Mouse (Mus musculus) lung, embryonic 16.5 days (tissue): ENCODE measurements around the gene Rwdd1. TPM values are rescaled to one million over a fixed set of nuclear protein-coding genes. Genes with fewer than 3 reads are reported as not detected.
"Not testable (repeated sequence)": the region's sequence is repeated elsewhere in the genome, so short reads cannot be mapped to it uniquely, and the experiment has no call there.

Experiments used
- ATAC-seq: fragments of 200-750 bp; cut with Nextera tagmentation; 2 replicates; pipeline ENCODE4 v1.8.0; 2017; ENCODE audit warnings: low read depth, mild to moderate bottlenecking, moderate library complexity
- H3K27ac ChIP-seq: fragments of 300-500 bp; sonication (generic); 2 replicates; pipeline ENCODE4 v1.5.1; 2014; ENCODE audit warnings: mild to moderate bottlenecking, control low read depth, low read length
- H3K27me3 ChIP-seq: fragments of 300-500 bp; sonication (generic); 2 replicates; pipeline ENCODE4 v1.6.1; 2014; ENCODE audit warnings: low read depth, low read length, mixed read lengths; ENCODE audit not compliant: control insufficient read depth, insufficient read depth
- H3K36me3 ChIP-seq: fragments of 300-500 bp; sonication (generic); 2 replicates; pipeline ENCODE4 v1.6.1; 2014; ENCODE audit warnings: low read length; ENCODE audit not compliant: control insufficient read depth, insufficient read depth
- H3K4me1 ChIP-seq: fragments of 300-500 bp; sonication (generic); replicated peaks from 2 replicates; pipeline ENCODE4 v1.6.1; 2014; ENCODE audit warnings: low read length, mixed read lengths; ENCODE audit not compliant: control insufficient read depth, insufficient read depth
- H3K4me2 ChIP-seq: fragments of 300-500 bp; sonication (generic); 2 replicates; pipeline ENCODE4 v1.6.1; 2014; ENCODE audit warnings: low read depth, low read length, control low read depth
- H3K4me3 ChIP-seq: fragments of 300-500 bp; sonication (generic); 2 replicates; pipeline ENCODE4 v1.5.1; 2014; ENCODE audit warnings: mild to moderate bottlenecking, low read length, control low read depth
- H3K9ac ChIP-seq: fragments of 300-500 bp; sonication (generic); 2 replicates; pipeline ENCODE4 v1.6.1; 2014; ENCODE audit warnings: low read length, control low read depth
- H3K9me3 ChIP-seq: fragments of 300-500 bp; sonication (generic); 2 replicates; pipeline ENCODE4 v1.6.1; 2016; ENCODE audit warnings: low read length; ENCODE audit not compliant: control insufficient read depth
- WGBS: fragments of 180-500 bp; shearing (Covaris S2); extraction: QIAGEN DNeasy Blood & Tissue Kit; methylation state at CpG from one replicate; pipeline ENCODE4 v1.1.7; 2014; 5-methylcytosine and 5-hydroxymethylcytosine counted together
- polyA plus RNA-seq: library from polyadenylated mRNA; unstranded; fragments of >200 nt; fragmentation: Nextera tagmentation; extraction: Ambion mirVana; gene quantifications from 2 replicates; pipeline ENCODE4 v1.2.1, GENCODE M21; 2015

Gene Rwdd1
- polyA plus RNA-seq, 1 experiment from 2014 or later: 105 TPM

DNA sequence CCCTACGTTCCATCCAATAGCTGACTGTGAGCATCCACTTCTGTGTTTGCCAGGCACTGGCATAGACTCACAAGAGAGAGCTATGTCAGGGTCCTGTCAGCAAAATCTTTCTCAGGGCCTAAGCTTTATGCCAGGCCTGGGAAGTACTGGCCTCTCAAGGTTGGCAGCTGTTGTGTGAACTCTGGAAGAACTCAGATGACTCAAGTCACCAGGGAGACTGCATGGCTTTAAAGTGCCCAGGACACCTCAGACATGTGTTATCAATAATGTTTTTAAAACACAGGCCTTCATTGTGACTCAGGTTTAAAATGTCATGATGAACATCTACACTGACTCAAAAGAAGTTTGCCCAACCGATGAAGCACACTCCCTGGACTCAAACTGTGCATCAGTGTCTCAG, 6.2 kb downstream of the Rwdd1 start:
- Histone ChIP-seq H3K4me2 (no peak overlapping the region), H3K27me3 (no peaks in the 10 kb centered on the region), H3K9ac (no peak overlapping the region), H3K4me3 (no peak overlapping the region), H3K27ac (no peak overlapping the region), H3K9me3 (no peaks in the 10 kb centered on the region), H3K4me1 (peaks cover 6% of the 10 kb centered on the region), H3K36me3 (peaks cover 6% of the 10 kb centered on the region; the same call in 1 of the 2 replicates)
- WGBS: 92% methylated on average over 2 of the region's 2 CpGs
- ATAC-seq: no peak

DNA sequence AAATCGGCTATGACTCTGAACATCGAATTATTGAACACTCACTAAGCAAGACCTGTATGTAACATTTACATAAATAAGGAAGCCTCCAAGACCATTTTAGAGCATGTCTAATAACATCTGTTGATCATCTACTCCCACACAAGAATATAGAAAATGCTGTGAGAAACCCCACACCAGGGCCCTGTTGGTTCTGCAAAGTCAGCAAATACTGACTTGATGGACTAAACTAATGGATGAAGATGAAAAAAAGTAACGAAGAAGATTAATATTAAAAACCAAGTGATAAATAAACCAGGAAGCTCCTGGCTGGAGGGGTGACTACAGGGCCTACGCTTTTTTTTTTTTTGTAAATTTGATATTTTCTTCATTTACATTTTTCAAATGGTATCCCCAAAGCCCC, 6.8 kb downstream of the Rwdd1 start:
- no peak overlapping the region for H3K4me3 ChIP-seq

DNA sequence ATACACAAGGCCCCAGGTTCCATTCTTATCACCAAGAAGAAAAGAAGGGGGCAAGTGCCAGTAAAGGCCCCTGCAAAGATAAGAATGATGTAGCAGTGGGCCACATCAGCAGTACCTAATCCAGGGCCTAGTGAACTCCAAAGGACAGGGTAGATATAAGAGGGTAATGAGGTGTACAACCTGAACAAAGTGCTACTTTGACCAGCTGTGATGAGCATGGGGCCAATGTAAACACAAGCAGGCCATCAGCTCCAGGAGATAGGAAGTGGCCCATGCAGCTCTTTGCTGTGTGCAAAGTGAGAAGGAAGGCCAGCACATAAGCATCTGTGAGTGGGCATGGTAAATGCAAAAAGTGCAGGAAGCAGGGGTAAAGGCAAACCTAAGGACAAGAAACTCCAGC, 21.0 kb downstream of the Rwdd1 start:
- no peak overlapping the region for H3K9ac ChIP-seq
- no peaks in the 10 kb centered on the region for H3K9me3 ChIP-seq
- H3K4me1 ChIP-seq: no peaks in the 10 kb centered on the region
- H3K36me3 ChIP-seq: peaks cover 29% of the 10 kb centered on the region
- H3K4me2 ChIP-seq: no peak overlapping the region
- no peak for ATAC-seq
- no peak overlapping the region for H3K4me3 ChIP-seq
- no peak overlapping the region for H3K27ac ChIP-seq
- no peaks in the 10 kb centered on the region for H3K27me3 ChIP-seq

More for the DNA sequence above, 6.8 kb downstream of the Rwdd1 start:
- 88% methylated on average over 4 of the region's 4 CpGs for WGBS
- H3K27me3 ChIP-seq: no peaks in the 10 kb centered on the region
- H3K36me3 ChIP-seq: peaks cover 6% of the 10 kb centered on the region; the same call in 1 of the 2 replicates
- no peak overlapping the region for H3K9ac ChIP-seq
- no peaks in the 10 kb centered on the region for H3K9me3 ChIP-seq
- H3K27ac ChIP-seq: no peak overlapping the region
- no peak overlapping the region for H3K4me2 ChIP-seq
- H3K4me1 ChIP-seq: no peaks in the 10 kb centered on the region
- ATAC-seq: no peak

DNA sequence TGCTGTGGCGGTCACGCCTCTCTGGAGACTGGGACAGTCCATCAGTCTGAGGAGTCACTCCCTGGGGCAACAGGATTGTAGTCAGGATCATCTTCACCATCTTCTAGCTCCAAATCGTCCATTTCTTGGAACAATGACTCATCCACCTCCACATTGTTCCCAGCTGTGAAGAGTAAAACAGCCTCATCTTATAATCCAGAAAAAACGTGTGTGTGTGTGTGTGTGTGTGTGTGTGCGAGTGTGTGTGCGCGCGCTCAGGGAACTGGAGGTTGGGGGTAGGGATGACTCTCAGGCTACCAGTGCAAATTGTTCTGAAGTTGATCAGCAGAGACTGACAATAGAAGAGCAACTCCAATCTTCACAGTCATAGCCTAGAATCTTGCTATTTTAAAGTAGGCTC, 22.7 kb downstream of the Rwdd1 start:
- H3K4me2 ChIP-seq, H3K27ac ChIP-seq, ATAC-seq, H3K9me3 ChIP-seq, H3K9ac ChIP-seq, H3K4me3 ChIP-seq, H3K27me3 ChIP-seq, H3K4me1 ChIP-seq: not testable (repeated sequence)
- peaks cover 26% of the 10 kb centered on the region for H3K36me3 ChIP-seq
- WGBS: 88% methylated on average over 6 of the region's 8 CpGs

DNA sequence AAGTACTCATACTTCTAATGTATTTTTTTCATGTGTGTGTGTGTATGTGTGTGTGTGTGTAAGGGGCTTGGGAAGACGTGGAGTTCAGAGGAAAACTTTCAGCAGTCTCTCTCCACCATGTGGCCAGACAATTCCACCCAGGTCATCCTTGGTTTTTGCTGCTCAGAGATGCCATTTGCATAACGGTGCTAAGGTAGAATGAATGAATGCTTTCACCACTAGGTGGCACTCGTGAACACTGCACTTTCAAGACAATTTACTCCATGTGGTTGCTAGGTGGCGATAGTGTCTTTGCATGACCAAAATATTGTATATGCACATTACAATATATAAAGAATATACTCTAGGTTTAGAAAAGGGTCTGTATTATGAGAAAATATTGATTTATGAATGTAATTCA, 32.7 kb downstream of the Rwdd1 start:
- H3K4me1 ChIP-seq: no peaks in the 10 kb centered on the region
- H3K4me3 ChIP-seq: no peak overlapping the region
- no peaks in the 10 kb centered on the region for H3K27me3 ChIP-seq
- H3K4me2 ChIP-seq: no peak overlapping the region
- no peak overlapping the region for H3K27ac ChIP-seq
- ATAC-seq: 0 out of 2 replicates have a peak, but pooled peaks have one; percentile 36
- no peaks in the 10 kb centered on the region for H3K9me3 ChIP-seq
- WGBS: 12% methylated on average over 4 of the region's 4 CpGs
- H3K9ac ChIP-seq: no peak overlapping the region
- no peaks in the 10 kb centered on the region for H3K36me3 ChIP-seq

DNA sequence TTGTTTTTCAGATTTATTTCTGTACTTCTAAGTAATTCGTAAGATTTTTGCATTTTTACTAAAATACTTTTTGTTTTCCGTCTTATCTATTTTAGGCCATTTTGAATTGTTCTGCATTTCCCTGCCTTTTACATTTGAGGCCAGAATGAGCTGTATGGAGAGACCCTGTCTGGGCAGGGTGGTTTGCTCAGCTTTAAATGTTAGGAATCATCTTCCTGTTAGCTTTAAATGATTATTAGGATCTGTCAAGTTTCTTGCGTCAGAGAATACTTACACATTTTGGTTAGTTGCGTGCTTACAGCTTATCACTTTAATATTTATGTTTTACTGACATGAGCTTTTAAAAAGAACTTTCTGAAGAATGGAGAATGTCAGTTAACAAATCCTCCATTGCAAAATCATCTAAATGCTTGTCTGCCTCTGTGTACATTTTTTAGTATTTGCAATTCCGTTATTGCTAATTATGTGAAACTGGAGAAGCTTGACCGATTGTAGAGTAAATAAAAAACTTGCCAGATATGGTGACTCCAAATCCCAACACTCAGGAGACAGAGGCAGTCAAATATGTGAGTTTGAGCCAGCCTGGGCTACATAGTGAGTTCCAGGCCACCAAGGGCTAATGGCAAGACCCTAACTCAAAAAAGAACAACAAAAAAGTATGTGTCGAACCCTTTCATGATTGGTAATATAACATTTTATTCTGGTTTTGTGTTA, 44.5 kb downstream of the Rwdd1 start:
- H3K4me2 ChIP-seq: no peak overlapping the region
- no peaks in the 10 kb centered on the region for H3K4me1 ChIP-seq
- no peak overlapping the region for H3K4me3 ChIP-seq
- WGBS: 61% methylated on average over 7 of the region's 7 CpGs
- H3K36me3 ChIP-seq: 0 out of 2 replicates have a peak, but pooled peaks cover 2% of the 10 kb centered on the region
- no peak overlapping the region for H3K9ac ChIP-seq
- H3K27ac ChIP-seq: no peak overlapping the region
- peak; percentile 90 for ATAC-seq
- H3K9me3 ChIP-seq: peaks cover 9% of the 10 kb centered on the region
- H3K27me3 ChIP-seq: no peaks in the 10 kb centered on the region

DNA sequence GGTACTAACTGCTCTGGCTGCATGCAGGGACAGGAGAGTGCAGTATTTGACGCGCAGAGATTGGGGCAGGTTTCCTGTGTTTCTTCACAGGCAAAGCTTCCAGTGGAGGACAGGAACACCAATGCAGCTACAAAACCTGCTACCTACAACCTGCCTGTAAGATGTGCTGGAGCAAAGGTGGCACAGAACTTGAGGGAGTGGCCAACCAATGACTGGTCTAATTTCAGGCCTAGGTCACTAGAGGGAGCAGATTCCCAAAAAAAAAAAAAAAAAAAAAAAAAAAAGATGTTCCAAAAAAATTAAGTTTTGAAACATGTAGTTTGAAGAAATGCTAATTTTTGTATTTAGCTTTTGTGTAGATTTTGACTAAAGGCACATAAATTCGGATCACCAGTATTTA, 66.9 kb downstream of the Rwdd1 start:
- H3K27ac ChIP-seq: no peak overlapping the region
- H3K9me3 ChIP-seq: no peaks in the 10 kb centered on the region
- ATAC-seq: no peak
- H3K36me3 ChIP-seq: peaks cover 4% of the 10 kb centered on the region; the same call in 1 of the 2 replicates
- no peak overlapping the region for H3K9ac ChIP-seq
- no peak overlapping the region for H3K4me3 ChIP-seq
- H3K4me1 ChIP-seq: peaks cover 6% of the 10 kb centered on the region; the same call in 1 of the 2 replicates
- no peaks in the 10 kb centered on the region for H3K27me3 ChIP-seq
- 75% methylated on average over 3 of the region's 3 CpGs for WGBS
- H3K4me2 ChIP-seq: no peak overlapping the region

DNA sequence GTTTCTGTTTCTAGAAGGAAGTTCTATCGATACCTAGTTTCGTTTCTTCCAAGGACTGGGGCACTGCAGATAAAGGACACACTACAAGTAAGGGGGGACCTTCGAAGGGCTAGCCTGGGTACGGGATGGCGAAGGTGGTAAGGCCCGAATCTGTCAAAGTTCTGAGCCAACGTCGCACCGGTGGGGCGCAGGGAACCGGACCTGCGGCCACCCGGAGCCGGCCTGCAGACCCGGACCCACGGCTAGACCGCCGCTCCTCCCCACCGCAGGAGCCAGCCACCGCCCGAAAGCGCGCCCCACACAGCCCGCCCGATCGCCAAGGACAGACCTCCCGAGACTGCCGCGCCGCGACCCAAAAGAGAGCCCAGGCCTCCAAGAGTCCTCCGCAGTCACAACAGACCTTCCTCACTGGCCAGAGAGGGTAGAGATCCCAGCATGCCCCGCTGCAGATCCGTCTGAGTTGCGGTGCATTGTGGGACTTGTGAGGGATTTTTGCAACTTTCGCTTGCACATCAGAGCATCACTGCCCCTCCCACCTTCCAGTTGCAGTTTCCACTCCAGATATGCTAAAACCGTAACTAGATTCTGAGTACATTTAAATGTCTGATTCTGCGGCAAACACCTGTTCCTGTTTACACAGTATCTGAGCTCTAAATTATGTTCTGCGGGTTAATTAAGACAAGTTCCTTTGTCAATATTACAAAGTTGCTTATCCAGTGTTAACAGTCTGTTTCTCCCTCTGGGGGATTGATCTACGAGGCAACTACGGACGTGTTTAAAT, 68.4 kb downstream of the Rwdd1 start, which contains the start of gene Zup1:
Gene Zup1 (minus strand): TSS at position 467 of the 781 bp plus-strand sequence.
- Histone ChIP-seq H3K4me2 (peak within 1 kb of the TSS; percentile 79), H3K9me3 (no peaks in the 10 kb centered on the region), H3K27ac (peak within 1 kb of the TSS; percentile 88), H3K4me3 (peak within 1 kb of the TSS; percentile 95), H3K27me3 (no peaks in the 10 kb centered on the region), H3K9ac (peak within 1 kb of the TSS; percentile 98), H3K36me3 (peaks cover 4% of the 10 kb centered on the region; the same call in 1 of the 2 replicates), H3K4me1 (peaks cover 6% of the 10 kb centered on the region; the same call in 1 of the 2 replicates)
- 1% methylated on average over 42 of the region's 42 CpGs for WGBS
- ATAC-seq: peak; percentile 99
